Mouse (Mus musculus) embryonic facial prominence, embryonic 12.5 days (tissue): ENCODE results near the gene Pkp1. TPM values are rescaled to one million over a fixed set of nuclear protein-coding genes. Genes with fewer than 3 reads are reported as not detected.

Source experiments
- ATAC-seq: fragments of 200-750 bp; cut with Nextera tagmentation; 2 replicates; pipeline ENCODE4 v1.8.0; 2017; ENCODE audit not compliant: insufficient number of reproducible peaks, insufficient read depth, low FRiP score, low TSS enrichment
- H3K27ac ChIP-seq: fragments of 300-500 bp; sonication (generic); 2 replicates; pipeline ENCODE4 v1.5.1; 2016; ENCODE audit warnings: mild to moderate bottlenecking
- H3K27me3 ChIP-seq: fragments of 300-500 bp; sonication (generic); 2 replicates; pipeline ENCODE4 v1.6.1; 2016; ENCODE audit warnings: mild to moderate bottlenecking, moderate library complexity
- H3K36me3 ChIP-seq: fragments of 300-500 bp; sonication (generic); 2 replicates; pipeline ENCODE4 v1.6.1; 2016; ENCODE audit warnings: mild to moderate bottlenecking
- H3K4me1 ChIP-seq: fragments of 300-500 bp; sonication (generic); 2 replicates; pipeline ENCODE4 v1.6.1; 2016
- H3K4me2 ChIP-seq: fragments of 300-500 bp; sonication (generic); replicated peaks from 2 replicates; pipeline ENCODE4 v1.6.1; 2016; ENCODE audit warnings: mild to moderate bottlenecking, moderate library complexity
- H3K4me3 ChIP-seq: fragments of 300-500 bp; sonication (generic); 2 replicates; pipeline ENCODE4 v1.5.1; 2016; ENCODE audit warnings: mild to moderate bottlenecking
- H3K9ac ChIP-seq: fragments of 300-500 bp; sonication (generic); 2 replicates; pipeline ENCODE4 v1.6.1; 2016; ENCODE audit warnings: mild to moderate bottlenecking, moderate library complexity
- H3K9me3 ChIP-seq: fragments of 300-500 bp; sonication (generic); 2 replicates; pipeline ENCODE4 v1.6.1; 2016; ENCODE audit warnings: mild to moderate bottlenecking, moderate library complexity
- WGBS: fragments of 180-500 bp; shearing (Covaris S2); methylation state at CpG from one replicate; pipeline ENCODE4 v1.1.7; 2016; 5-methylcytosine and 5-hydroxymethylcytosine counted together
- polyA plus RNA-seq: library from polyadenylated mRNA; unstranded; fragments of >200 nt; fragmentation: Nextera tagmentation; extraction: Ambion mirVana; gene quantifications from 2 replicates; pipeline ENCODE4 v1.2.1, GENCODE M21; 2016

Pkp1 gene
- polyA plus RNA-seq, 1 experiment from 2014 or later, result 1.7 TPM

- H3K27me3 ChIP-seq, result no peaks in the 10 kb centered on the region
- no peaks in the 10 kb centered on the region for H3K4me1 ChIP-seq
- H3K9ac ChIP-seq, result no peak overlapping the region
- WGBS, result 92% methylated on average over 6 of the region's 6 CpGs
- ATAC-seq, result no peak
- no peaks in the 10 kb centered on the region for H3K9me3 ChIP-seq
- no peaks in the 10 kb centered on the region for H3K36me3 ChIP-seq
- no peak overlapping the region for H3K27ac ChIP-seq
- H3K4me3 ChIP-seq, result no peak overlapping the region
- H3K4me2 ChIP-seq, result no peak overlapping the region
Measured at GRCm38 (mm10) chr1:135868570-135868969, 50.4 kb downstream of the Pkp1 start.

GRCm38 (mm10) chr1:135865518-135866194 lies 53.4 kb downstream of the Pkp1 start:
- H3K27ac ChIP-seq, result no peak overlapping the region
- H3K4me2 ChIP-seq, result no peak overlapping the region
- H3K9me3 ChIP-seq, result no peaks in the 10 kb centered on the region
- ATAC-seq, result no peak; the same call in 1 of the 2 replicates
- WGBS, result 47% methylated on average over 19 of the region's 19 CpGs
- no peaks in the 10 kb centered on the region for H3K36me3 ChIP-seq
- no peaks in the 10 kb centered on the region for H3K4me1 ChIP-seq
- no peak overlapping the region for H3K4me3 ChIP-seq
- no peaks in the 10 kb centered on the region for H3K27me3 ChIP-seq
- H3K9ac ChIP-seq, result no peak overlapping the region

DNA sequence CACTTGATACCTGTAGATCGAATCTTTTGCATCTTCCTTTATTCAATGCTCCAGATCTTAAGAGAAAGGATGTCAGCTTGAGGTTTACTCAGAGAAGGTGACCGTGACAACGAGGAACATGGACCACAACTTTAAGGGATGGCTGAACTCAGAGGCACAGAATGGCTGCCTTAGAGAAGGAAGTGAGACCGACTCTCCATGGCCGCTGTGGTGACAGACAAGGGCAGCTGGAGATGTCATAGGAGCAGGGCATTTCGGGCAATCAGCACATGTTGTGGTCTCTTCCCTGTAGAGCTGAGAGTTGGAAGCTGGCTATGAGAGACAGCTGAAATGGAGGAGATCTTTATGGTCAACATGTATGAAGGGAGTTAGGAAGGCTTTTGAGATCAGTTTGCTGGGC lies 54.2 kb downstream of the Pkp1 start:
- no peaks in the 10 kb centered on the region for H3K27me3 ChIP-seq
- no peaks in the 10 kb centered on the region for H3K4me1 ChIP-seq
- H3K9ac ChIP-seq, result no peak overlapping the region
- H3K4me3 ChIP-seq, result no peak overlapping the region
- WGBS, result 77% methylated on average over 6 of the region's 6 CpGs
- no peak overlapping the region for H3K4me2 ChIP-seq
- H3K9me3 ChIP-seq, result no peaks in the 10 kb centered on the region
- H3K27ac ChIP-seq, result no peak overlapping the region
- ATAC-seq, result no peak
- no peaks in the 10 kb centered on the region for H3K36me3 ChIP-seq

DNA sequence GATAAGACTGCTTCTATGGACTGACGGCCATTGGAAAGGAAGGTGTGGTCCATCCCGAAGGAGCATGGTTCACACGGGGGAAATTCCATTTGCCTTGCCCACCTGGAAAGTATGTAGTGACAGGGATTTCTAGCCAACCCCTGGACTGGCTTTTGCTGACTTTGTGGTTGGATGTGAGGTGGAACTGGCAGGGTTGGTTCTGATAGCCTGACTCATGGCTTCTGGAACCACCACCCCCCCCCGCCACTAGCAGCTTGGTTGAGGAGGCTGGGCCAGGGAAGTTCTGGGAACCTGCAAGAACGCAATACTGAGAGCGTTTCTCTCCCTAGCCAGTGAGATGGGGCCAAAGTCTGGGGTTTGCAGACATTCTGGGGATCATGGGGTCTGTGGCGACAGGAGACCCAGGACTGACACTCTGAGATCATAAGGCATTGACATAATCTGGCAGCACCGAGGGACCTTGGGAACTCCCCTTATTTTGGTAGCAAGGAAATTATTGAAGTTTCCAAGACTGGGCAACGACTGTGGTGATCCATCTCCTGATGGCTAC lies 55.1 kb downstream of the Pkp1 start:
- ATAC-seq, result no peak
- H3K36me3 ChIP-seq, result no peaks in the 10 kb centered on the region
- no peaks in the 10 kb centered on the region for H3K4me1 ChIP-seq
- H3K4me3 ChIP-seq, result no peak overlapping the region
- H3K9ac ChIP-seq, result no peak overlapping the region
- H3K9me3 ChIP-seq, result no peaks in the 10 kb centered on the region
- no peak overlapping the region for H3K27ac ChIP-seq
- WGBS, result 82% methylated on average over 9 of the region's 9 CpGs
- H3K27me3 ChIP-seq, result no peaks in the 10 kb centered on the region
- no peak overlapping the region for H3K4me2 ChIP-seq

- Histone ChIP-seq H3K4me1 (no peaks in the 10 kb centered on the region), H3K27me3 (no peaks in the 10 kb centered on the region), H3K9ac (no peak overlapping the region), H3K9me3 (no peaks in the 10 kb centered on the region), H3K4me3 (no peak overlapping the region), H3K4me2 (no peak overlapping the region), H3K36me3 (no peaks in the 10 kb centered on the region), H3K27ac (no peak overlapping the region)
- no peak for ATAC-seq
- 77% methylated on average over 5 of the region's 5 CpGs for WGBS
Measured at GRCm38 (mm10) chr1:135862561-135862960, 56.4 kb downstream of the Pkp1 start.

- Histone ChIP-seq H3K4me2 (no peak overlapping the region), H3K27me3 (no peaks in the 10 kb centered on the region), H3K4me3 (no peak overlapping the region), H3K36me3 (no peaks in the 10 kb centered on the region), H3K4me1 (no peaks in the 10 kb centered on the region), H3K9me3 (no peaks in the 10 kb centered on the region), H3K27ac (no peak overlapping the region), H3K9ac (no peak overlapping the region)
- no peak for ATAC-seq
- 67% methylated on average over 9 of the region's 9 CpGs for WGBS
Measured at GRCm38 (mm10) chr1:135861980-135862552, 56.9 kb downstream of the Pkp1 start.

GRCm38 (mm10) chr1:135861091-135861490 lies 57.9 kb downstream of the Pkp1 start:
- Histone ChIP-seq H3K9me3 (no peaks in the 10 kb centered on the region), H3K36me3 (no peaks in the 10 kb centered on the region), H3K4me2 (no peak overlapping the region), H3K4me1 (no peaks in the 10 kb centered on the region), H3K27ac (no peak overlapping the region), H3K27me3 (no peaks in the 10 kb centered on the region), H3K4me3 (no peak overlapping the region), H3K9ac (no peak overlapping the region)
- ATAC-seq, result no peak
- 80% methylated on average over 5 of the region's 5 CpGs for WGBS

DNA sequence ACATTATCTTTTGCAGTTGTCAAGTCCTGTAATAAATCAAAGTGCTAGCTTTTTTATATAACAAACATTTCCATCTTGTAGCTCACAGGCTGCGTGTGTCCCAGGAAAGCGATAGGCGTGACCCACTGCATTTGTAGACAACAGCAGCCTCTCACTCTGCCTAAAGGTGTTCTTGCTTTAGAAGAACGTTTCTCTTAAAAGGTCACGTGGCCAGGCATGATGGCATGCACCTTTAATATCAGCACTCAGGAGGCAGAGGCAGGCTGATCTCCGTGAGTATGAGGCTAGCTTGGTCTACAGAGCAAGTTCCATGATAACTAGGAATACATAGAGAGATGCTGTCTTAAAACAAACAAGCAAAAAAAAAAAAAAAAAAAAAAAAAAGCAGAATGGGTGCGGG lies 60.5 kb downstream of the Pkp1 start:
- H3K36me3 ChIP-seq, result no peaks in the 10 kb centered on the region
- H3K4me1 ChIP-seq, result no peaks in the 10 kb centered on the region
- 88% methylated on average over 7 of the region's 7 CpGs for WGBS
- no peak overlapping the region for H3K9ac ChIP-seq
- no peak overlapping the region for H3K4me3 ChIP-seq
- no peak for ATAC-seq
- no peak overlapping the region for H3K4me2 ChIP-seq
- no peaks in the 10 kb centered on the region for H3K27me3 ChIP-seq
- H3K9me3 ChIP-seq, result no peaks in the 10 kb centered on the region
- H3K27ac ChIP-seq, result no peak overlapping the region

- no peaks in the 10 kb centered on the region for H3K27me3 ChIP-seq
- no peaks in the 10 kb centered on the region for H3K36me3 ChIP-seq
- no peaks in the 10 kb centered on the region for H3K9me3 ChIP-seq
- H3K4me3 ChIP-seq, result no peak overlapping the region
- H3K9ac ChIP-seq, result no peak overlapping the region
- peaks cover 4% of the 10 kb centered on the region for H3K4me1 ChIP-seq
- 55% methylated on average over 11 of the region's 11 CpGs for WGBS
- ATAC-seq, result no peak
- no peak overlapping the region for H3K27ac ChIP-seq
- H3K4me2 ChIP-seq, result no peak overlapping the region
Measured at GRCm38 (mm10) chr1:135857137-135857775, 61.8 kb downstream of the Pkp1 start.

DNA sequence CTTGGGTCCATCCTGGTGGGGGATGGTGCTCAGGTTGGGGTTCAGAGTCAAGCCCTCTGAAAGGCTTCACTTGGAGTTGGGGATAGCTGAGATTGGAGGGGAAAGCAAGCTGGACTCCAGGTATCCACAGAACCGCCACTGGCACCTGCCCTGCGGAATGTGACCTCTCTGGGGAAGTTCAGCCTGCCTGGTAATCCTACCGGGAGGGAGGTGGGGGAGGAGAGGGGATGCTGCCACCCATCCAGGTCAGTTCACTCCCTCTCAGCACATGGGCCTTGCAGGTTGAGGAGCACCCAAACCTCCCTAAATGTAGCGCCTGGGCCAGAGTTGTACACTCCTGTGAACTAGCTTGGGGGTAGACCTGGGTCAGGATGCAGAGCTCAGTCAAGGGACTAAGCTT lies 62.9 kb downstream of the Pkp1 start:
- WGBS, result 65% methylated on average over 4 of the region's 4 CpGs
- Histone ChIP-seq H3K4me3 (no peak overlapping the region), H3K4me1 (peaks cover 13% of the 10 kb centered on the region), H3K27ac (no peak overlapping the region), H3K4me2 (no peak overlapping the region), H3K9me3 (no peaks in the 10 kb centered on the region), H3K27me3 (0 out of 2 replicates have a peak, but pooled peaks cover 3% of the 10 kb centered on the region), H3K36me3 (no peaks in the 10 kb centered on the region), H3K9ac (no peak overlapping the region)
- no peak for ATAC-seq

GRCm38 (mm10) chr1:135855344-135855687 lies 63.7 kb downstream of the Pkp1 start:
- no peak for ATAC-seq
- no peak overlapping the region for H3K27ac ChIP-seq
- no peak overlapping the region for H3K4me2 ChIP-seq
- peaks cover 13% of the 10 kb centered on the region for H3K4me1 ChIP-seq
- no peaks in the 10 kb centered on the region for H3K9me3 ChIP-seq
- no peak overlapping the region for H3K4me3 ChIP-seq
- no peaks in the 10 kb centered on the region for H3K36me3 ChIP-seq
- H3K27me3 ChIP-seq, result 0 out of 2 replicates have a peak, but pooled peaks cover 3% of the 10 kb centered on the region
- no peak overlapping the region for H3K9ac ChIP-seq
- 84% methylated on average over 1 of the region's 1 CpGs for WGBS
